Mouse (Mus musculus) 3134 (cell line): ENCODE results near the gene Klf15.

Source experiments
- DNase-seq: peaks from one replicate; pipeline ENCODE4 v3.0.0-alpha.2; 2011; ENCODE audit warnings: low spot score; ENCODE audit not compliant: insufficient read length; ENCODE audit errors: extremely low read depth

Klf15 gene

DNA sequence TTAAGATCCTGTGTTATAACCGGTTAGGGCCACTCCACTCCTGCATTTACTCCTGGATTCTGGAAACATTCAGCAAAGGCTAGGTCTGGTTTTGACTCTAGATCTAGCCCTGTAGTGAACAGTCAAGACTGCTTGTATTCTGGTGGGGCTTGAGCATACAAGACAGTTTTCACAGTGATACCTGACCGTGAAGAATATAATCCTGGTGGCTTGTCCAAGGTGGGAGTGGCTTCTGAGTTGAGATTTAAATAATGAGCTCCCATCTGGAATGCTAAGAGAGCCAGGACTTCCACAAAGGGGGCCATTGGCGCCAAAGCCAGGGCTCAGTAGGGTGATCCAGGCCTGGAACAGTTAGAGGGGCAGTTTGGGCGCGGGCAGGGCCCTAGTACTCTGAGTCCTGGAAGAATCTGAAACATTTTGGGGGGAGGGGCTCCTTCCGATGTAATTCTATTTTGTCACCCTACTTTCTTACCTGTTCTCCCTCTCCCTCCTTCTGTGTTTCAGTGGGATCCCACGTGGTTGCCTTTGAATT is 1.6 kb downstream of the Klf15 start:
- no peak for DNase-seq

DNA sequence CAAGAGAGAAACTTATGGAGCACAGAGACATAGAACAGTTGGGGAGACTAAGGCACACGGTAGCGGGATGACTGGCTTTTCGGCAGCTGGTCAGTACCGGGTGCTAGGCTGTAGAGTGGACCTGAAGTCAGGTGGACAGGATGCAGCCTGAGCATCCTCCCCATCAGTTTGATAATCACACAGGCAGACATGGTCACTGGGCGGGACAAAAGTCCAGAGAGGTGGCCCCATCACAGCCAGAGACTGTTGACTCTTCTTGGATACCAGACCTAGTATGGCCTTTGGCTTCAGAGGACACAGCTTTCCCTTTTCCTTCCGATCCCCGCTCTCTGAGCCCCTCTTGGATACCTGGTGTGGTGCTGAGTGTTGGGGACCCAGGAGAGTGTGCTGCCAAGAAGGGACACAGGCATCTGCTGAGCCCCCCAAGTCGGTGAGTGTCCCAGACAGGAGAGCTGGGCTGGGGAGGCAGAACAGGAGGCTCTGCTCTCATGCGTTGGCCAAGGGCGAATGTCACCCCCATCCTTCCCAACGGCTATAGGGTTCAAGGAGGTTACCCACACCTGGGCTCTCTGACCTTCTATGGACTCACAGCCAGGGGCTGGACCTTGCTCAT is 2.8 kb downstream of the Klf15 start:
- DNase-seq = no peak

DNA sequence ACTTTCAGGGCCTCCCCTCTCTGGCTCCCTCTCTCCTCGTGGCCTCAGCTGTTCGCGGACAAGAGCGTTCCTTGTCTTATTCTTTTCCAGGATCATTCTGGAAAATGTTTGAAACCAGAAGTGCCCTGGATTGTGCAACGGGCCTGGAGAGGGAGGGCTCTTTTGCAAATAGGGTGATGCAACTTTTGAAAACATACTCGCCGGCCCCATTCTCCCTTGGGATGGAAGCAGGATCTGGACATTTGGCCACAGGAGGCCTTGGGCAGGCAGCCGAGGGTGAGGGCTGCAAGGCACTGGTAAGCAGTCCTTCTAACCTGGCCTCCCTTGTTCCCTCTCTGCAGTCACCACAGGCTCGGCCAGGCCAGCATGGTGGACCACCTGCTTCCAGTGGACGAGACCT is 3.7 kb downstream of the Klf15 start:
- DNase-seq = peak; percentile 39

DNA sequence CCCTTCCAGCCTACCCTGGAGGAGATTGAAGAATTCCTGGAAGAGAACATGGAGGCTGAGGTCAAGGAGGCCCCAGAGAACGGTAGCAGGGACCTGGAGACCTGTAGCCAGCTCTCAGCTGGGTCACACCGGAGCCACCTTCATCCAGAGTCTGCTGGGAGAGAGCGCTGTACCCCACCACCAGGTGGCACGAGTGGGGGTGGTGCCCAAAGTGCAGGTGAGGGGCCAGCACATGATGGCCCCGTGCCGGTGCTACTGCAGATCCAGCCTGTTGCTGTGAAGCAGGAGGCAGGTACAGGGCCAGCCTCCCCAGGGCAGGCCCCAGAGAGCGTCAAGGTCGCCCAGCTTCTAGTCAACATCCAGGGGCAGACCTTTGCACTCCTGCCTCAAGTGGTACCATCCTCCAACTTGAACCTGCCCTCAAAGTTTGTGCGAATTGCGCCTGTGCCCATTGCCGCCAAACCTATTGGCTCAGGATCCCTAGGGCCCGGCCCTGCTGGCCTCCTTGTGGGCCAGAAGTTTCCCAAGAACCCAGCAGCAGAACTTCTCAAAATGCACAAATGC is 4.6 kb downstream of the Klf15 start:
- DNase-seq = no peak

DNA sequence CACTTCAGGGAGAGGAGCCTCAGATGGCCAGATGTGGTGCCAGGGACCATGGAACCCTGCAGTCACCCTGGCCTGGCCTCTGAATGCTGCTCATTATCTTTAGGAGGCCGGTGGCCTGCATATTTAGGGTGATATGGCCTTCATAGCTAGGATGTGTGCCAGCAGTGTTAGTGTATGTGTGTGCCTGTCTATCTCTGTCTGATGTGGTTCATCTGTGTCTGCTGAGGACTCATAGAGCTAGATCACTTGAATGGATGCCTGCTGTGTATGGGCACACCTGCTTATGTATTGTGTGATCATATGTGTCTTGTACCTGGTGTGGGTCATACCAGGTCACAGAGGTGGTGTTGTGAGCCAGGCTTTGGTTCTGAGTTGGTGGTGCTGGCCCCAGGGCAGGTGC is 5.8 kb downstream of the Klf15 start:
- DNase-seq = no peak

DNA sequence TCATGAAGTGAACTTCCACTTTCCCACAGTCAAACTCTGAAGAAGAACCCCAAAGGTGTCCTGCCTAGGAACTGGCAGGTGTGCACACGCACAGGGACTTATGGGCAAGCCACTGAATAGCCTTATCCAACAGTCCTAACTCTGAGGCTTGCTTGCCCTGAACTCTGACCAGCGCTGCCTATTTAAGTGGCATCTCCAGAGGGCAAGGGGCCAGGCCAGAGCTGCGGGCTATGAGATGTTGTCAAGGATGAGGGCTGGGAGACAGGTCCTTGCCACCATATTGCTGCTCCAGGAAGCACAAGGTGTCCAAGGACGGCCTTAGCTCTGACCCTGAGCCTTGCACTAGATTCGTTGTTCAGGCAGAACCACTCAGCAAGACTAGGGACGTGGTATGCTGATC is 6.7 kb downstream of the Klf15 start:
- no peak for DNase-seq

DNA sequence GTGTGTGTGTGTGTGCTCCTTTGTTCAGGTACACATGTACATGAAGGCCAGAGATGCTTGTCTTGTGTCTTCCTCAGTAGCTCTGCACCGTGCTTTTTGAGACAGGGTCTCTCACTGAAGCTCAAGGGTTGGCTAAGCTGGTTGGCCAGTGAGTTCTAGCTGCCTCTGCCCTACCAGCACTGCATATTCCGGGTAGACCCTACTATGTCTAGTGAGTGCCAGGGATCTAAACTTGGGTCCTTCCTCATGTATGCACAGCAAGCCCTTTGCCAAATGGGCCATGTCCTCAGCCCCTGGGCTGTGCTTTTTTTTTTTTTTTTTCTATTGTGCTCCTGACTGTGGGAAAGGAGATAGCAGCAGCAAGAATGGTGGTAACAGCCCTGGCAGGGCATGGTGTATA is 7.9 kb downstream of the Klf15 start:
- DNase-seq = no peak

DNA sequence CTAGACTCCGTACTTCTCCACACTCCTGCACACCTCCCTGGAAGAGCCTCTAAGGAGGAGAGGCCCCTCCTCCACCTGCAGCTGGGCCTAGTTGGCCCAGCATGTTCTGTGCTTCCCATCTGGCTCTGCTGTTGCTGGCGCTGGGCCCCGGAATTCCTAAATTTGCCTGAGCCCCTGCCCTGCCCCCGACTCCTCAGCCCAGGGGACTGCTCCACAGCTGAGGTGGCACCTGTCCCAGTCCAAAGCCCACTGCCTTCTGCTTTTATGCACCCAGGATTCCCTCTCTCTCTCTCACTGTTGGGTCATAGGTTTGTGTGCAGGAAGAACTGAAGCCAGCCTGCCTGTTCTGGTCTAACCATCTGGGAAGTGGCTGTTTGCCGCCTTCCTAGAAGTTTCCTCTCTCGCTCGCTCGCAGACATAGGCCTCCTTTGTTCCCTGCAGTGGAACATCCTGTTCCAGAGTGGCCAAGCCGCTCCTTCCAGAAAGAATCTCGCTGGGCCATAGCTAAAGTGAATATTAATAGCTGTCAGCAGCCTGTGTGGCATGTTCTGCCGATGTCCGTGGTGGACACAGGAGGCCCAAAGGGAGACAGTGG is 8.7 kb downstream of the Klf15 start:
- DNase-seq = no peak

DNA sequence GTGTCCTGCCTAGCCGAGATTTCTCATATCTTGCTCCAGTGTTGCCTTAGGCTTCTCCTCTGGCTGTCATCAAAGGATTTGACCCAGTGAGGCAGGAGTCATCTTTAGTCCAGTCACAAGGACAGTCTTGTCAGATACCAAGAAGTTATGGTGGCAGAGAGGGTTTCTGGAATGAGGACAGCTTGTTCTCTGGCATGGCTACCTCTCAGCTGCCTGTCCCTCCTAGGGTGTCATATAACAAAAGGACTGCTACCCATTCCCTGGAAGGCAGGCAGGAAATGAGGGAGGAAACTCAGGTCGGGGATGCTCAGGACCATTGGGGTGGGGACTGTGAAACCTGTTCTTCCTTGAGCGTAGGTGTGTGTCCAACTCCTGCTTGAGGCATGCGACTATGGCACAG is 9.7 kb downstream of the Klf15 start:
- no peak for DNase-seq

DNA sequence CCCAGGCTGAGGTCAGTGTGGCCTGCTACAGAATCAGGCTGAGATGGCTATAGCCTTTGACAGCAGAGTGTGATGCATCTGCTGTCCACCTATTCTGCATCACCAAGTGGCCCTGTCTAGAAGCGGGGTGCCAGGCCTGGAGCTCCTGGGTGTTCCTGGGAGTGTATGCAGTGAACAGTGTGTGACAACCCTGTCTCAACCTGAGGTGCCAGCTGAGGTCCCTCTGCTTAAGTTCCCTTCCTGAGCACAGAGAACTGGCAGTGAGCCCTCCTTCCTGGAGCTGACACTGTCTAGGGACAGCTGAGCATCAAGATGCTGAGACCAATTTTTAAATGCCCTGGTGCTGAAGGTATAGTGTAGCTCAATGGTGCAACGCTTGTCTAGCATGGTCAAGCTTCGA is 10.3 kb downstream of the Klf15 start:
- DNase-seq = no peak

DNA sequence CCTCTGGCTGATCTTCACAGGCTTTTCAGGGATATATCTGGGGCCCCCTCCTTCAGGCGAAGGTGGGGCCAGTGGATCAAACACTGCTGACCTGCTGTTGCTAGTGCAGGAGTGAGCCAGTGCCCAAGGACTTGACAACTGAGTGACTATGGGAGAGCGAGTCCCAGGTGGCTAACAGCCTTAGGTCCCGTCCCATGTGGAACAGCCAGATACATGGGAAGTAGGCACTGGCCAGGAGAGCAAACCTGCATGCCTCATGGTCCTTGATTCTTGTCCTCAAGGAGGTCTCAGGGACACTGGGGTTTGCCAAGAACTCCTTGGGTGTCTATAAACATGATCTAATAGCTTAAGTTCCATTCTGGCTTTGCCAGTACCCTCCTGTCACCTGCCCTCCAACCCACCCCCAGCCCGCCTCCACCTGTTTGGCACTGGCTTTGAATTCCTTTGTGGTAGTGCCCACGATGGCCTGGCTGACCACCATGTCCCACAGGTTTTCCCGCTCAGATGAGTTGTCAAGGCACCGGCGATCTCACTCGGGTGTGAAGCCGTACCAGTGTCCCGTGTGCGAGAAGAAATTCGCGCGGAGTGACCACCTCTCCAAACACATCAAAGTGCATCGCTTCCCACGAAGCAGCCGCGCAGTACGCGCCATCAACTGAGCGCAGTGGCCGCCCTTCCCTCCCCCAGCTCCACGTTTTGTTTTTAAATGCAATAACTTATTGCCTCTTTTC is 11.4 kb downstream of the Klf15 start:
- no peak for DNase-seq

DNA sequence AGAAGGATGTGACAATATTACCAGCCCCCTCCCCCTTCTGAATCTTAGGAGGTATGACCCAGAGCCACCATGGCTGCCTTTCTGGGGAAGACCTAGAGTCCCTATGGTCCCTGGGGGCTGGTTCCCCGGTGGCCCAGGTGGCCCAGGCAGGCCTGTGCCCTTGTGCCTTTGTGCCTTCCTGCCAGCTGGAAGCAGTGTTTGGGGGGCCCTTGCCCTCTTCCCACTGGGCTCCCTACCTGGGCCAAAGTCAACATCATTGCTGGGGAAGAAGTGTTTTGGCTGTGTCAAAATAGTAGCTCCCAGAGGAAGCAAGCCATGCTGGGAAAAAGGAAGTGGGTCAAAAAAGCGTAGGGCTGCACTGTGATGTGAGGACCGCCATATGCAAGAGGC is 12.0 kb downstream of the Klf15 start:
- no peak for DNase-seq

DNA sequence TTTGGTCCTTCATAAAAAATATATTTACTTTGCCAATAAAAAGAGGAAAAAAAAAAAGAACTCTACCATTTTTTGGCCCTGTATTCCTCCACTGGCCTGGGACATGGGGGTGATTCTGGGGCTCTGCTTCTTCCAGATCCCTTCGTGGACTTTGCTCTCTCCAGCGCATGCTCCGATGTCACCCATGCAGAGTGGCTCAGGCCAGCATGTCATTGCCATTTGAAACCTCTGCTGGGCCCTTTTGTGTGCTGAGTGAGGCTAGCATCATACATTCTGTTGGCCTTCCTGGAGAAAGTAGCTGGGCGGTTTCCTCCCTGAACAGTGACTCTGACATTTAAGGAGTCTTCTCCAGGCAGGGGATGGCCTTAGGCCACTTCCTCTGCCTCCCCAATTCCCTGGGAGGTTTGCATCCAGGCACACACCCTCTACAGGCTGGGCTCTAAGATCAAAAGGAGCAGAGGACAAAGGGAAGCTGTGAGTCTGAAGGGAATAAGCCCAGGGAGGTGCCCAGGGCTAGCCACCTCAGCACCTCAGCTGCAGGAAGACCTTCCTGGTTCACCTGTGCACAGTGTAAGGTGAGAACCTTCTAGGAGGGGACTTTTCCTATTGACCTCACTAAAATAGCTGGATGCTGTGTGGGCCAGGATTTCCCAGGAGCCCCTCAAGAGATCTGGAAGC is 12.9 kb downstream of the Klf15 start:
- no peak for DNase-seq

DNA sequence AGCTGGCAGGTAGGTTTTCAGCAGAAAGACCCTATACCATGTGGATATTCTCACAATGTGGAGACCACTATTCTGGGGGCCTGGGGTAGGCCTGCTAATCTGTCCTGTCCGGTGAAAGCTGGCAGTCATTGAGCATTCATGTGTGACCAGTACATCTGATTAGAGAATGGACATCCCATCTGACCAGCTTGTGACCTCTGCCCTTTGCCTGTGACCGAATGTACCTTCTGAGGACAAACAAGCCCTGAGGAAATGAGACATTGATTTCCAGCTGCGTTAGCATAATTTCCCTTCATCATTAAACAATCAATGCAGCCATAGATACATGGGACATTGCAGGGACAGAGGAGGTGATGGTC is 13.5 kb downstream of the Klf15 start:
- no peak for DNase-seq

DNA sequence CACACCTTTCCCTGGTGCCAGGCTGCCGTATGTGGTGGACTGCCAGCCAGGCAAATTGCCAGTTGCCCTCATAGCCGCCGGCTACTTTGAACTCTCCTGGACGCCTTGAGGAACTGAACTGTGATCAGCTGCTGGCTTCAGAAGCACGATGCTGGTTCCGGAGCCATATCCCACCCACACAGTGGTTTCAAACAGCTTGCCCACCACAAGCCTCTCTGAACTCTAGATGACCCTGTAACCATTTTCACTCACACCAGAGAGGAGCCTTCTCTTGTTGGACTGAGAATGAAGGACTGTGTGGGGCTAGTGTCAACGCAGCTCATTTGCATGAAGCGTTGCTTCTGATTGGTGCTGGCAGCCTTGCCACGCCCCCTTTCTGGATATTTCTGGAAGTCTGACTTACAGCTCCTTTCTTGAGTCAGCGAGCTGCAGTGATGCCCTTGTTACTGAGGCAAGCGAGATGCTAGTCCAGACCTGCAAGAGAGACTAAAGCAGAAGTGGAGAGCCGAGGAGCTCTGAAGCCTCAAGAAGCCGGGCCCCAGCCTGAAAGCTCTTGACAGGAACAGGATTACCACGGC is 14.7 kb downstream of the Klf15 start:
- no peak for DNase-seq

DNA sequence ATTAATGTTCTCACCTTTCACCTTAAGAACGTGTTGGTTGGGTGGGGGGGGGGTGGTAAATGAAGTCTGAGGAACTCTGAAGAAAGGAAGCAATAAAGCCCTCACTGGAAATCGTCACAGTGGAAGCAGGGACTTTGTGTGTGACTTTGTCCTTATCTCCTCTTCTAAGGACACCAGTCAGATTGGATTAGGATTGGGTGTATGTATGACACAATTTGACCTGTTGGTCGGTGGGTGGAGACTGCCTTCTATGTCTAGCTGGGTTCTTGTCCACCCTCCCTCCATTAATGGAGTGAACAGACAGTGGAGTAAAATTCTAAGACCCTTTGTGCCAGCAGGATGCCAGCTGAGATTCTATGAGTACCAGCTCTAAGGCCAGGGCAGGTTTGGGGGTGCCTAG is 21.9 kb downstream of the Klf15 start:
- DNase-seq = no peak

DNA sequence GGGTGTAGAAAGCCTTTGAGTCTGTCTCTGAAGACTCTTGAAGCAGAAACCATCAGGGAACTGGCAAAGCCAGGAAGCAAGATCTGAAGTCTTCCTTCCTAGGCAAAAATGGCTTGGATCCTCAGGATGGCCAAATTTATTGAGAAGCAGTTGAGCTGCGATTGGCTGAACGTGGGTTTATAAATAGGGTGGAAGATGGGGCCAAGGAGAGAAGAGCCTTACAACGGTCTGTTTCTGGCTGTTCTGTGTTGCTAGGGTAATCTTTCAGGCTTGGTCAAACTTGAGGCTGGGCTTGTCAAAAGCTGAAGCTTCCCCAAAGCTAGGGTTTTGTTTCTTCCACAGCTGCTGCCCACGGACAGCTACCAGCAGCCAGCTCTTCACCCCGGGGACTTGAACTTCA is 22.5 kb downstream of the Klf15 start:
- DNase-seq = no peak

DNA sequence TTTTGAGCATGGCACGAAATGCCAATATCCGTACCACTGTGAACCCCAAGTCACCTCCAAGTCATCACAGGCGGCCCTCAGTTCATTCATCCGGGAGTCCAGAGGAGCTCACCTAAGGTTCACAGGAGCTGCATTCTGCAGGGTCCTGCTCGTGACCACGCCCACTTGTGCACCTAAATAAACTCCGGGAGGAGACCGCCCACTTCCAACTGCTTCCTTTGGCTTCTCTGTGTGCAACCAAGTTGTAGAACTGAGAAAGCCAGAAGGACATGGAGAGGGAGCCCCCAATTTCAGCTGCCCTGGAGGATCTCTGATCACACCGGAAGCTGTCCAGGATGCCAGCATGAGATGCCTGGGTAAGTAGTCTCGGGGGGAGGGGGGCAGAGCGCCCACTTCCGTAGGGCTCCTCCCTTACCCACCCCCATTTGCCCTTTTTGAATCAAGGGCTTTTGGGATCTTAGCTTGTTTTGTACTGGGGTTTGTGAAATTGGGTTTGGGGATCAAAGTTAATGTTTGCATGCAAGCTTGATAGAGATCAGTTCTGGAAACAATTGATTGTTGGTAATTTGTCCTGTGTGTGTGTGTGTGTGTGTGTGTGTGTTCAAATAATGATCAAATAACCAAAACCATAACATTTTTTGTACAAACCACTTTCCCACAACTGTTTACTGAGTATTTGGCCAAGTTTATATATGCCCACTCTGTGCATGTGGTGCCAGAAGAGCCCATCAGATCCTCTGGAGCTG is 24.0 kb downstream of the Klf15 start, which contains the start of gene Aldh1l1:
Aldh1l1 (plus strand) TSS at position 252 of the 746 bp plus-strand sequence.
- DNase-seq = no peak

DNA sequence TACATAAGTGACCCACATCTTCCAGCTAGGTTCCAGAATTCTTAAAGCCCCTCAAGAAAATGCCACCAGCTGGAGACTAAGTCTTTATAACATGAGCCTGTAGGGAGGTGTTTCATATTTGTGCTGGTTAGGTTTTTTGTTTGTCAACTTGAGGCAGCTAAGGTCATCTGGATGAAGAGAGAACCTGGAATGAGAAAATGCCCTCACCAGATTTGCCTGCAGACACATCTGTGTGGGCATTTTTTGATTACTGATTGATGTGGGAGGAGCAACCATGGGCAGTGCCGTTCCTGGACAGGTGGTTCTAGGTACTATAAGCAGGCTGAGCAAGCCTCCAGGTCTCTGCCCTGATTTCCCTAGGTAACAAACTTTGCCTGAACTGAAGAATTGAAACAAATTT is 25.2 kb downstream of the Klf15 start:
- DNase-seq = no peak

DNA sequence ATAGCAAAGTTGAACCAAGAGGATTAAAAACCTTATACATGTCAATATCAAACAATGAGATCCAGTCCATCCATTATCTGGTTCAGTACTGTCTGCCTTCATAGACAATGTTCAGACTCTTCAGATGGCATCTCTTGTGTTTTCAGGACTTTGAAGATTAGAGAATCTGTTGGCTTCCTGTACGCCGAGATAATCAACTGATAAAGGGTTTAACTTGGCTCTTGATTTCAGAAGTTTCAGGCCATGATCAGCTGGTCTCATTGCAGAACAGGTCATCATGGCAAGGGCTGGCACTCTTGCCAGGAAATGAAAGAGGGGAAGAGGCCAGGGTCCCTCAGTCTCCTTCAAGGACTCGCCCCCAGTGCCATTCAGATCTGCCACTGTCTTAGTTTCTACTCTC is 27.2 kb downstream of the Klf15 start:
- no peak for DNase-seq
